Mouse (Mus musculus) megakaryocyte, embryonic 14.5 days (primary cell): ENCODE measurements around the gene Bag5.

Experiments
- FLI1 ChIP-seq: IDR thresholded peaks from 2 replicates; pipeline ENCODE4 v1.6.1; 2012; ENCODE audit warnings: low read length, inconsistent platforms, mixed read lengths
- GATA1 ChIP-seq: IDR thresholded peaks from 3 replicates; pipeline ENCODE4 v1.6.1; 2012; ENCODE audit warnings: mixed read lengths, low read length, inconsistent platforms, borderline replicate concordance

DNA sequence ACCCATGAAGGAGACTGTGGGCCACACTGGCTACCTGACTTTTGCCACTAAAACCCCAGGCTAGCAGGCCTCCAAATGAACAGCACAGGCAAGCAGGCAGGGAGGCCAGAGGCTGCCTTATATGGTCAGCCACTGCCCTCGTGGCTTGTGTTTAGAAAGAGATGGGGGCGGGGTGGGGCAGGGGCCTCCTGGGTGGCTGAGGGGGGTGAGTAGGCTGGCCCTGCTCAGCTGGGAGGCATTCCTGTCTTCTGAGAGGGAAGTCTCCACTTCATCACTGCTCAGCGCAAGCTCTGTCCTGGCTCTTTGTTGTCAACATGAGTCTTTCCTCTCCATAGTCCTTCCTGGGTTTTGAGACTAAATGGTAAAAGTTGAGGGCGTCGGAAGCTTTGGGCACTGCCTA lies 30.3 kb downstream of the Bag5 start:
- no peak for TF ChIP-seq GATA1
- no peak for TF ChIP-seq FLI1
